Mouse (Mus musculus): ENCODE measurements around the gene Lhb. TPM values are rescaled to one million over a fixed set of nuclear protein-coding genes. Genes with fewer than 3 reads are reported as not detected.

Gene Lhb
- not detected for total RNA-seq (2021)
- 0.84 TPM in 1 of 2 replicates, not detected in the other for polyA plus RNA-seq (2012; rRNA removed)
- long read RNA-seq: 0 reads

DNA sequence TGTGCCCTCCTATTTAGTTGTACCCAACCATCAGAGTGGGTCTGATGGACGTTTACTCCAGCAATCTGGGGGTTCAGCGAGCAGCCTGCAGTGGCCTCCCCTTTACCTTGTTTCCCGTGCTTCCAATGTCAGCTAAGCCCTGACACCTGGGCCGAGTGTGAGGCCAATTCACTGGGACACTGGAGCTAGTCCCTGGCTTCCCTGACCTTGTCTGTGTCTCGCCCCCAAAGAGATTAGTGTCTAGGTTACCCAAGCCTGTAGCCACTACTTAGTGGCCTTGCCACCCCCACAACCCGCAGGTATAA lies at the start of gene Lhb:
Gene Lhb (plus strand): TSS at position 206 of the 305 bp plus-strand sequence.
- whole genome bisulfite sequencing: 74% methylated on average over 6 of the region's 6 CpGs
- Histone ChIP-seq H3K27ac (no peak within 1 kb of the TSS), H3K4me1 (ENCODE audit: control insufficient read depth, insufficient read depth, low read length) (no peaks in the 10 kb centered on the region), H3K27me3 (ENCODE audit: control insufficient read depth, insufficient read depth, low read length) (peaks cover under 1% of the 10 kb centered on the region; the same call in 1 of the 2 replicates), H3K4me3 (no peak within 1 kb of the TSS), H3K79me2 (replicated peaks; ENCODE audit: control insufficient read depth, insufficient read depth, low read length) (no peaks in the 10 kb centered on the region), H3K9ac (ENCODE audit: low read depth, low read length) (no peak within 1 kb of the TSS), H3K36me3 (ENCODE audit: control insufficient read depth, insufficient read depth, low read length) (no peaks in the 10 kb centered on the region)
- no peak for TF ChIP-seq EP300 (IDR thresholded peaks at IDR 0.05; ENCODE audit: insufficient read depth, low read depth, low read length)
- no peak for DNase-seq
- intact Hi-C loops (cut with DNase I): no loop called here

DNA sequence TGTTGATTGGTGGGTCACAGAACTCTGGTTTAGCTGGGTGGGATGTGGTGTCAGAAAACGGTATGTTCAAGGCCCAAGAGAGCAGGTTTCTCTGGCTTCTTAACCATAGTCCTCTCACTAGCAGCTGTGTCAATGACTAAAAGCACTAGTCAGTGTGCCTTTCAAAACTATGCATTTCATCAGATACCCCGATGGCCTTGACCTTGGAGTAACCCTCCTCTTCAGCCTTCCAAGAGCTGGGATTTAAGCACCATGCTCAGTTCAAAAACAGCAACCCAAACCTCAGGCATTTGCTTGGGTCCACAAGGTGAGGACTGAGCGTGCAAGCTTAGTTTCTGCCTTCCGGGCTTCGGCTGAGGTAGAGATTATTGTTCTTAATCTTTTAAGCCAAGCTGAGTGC lies 48.2 kb upstream of the Lhb start:
- intact Hi-C loops (cut with DNase I): no loop called here

DNA sequence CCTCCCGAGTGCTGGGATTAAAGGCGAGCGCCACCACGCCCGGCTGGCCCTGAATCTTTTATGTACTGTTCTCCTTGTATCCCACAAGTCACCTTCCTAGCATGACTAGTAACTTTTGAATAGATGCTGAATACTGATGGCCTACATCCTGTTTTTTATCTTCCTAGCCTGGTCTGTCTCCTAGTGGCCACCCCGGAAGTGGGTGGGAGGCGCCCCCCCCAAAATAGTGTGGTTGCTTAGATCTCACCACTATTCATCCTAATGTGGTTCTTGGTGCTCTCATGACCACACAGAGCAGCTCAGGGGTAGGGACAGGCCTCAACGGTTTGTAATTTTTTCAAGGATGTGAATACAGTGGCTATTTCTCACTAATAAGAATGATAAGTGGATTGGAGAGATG lies 46.0 kb upstream of the Lhb start:
- Histone ChIP-seq H3K9ac (ENCODE audit: low read depth, low read length) (no peak overlapping the region), H3K27me3 (ENCODE audit: control insufficient read depth, insufficient read depth, low read length) (no peaks in the 10 kb centered on the region; the same call in 1 of the 2 replicates), H3K36me3 (ENCODE audit: control insufficient read depth, insufficient read depth, low read length) (no peaks in the 10 kb centered on the region), H3K4me3 (no peak overlapping the region), H3K4me1 (ENCODE audit: control insufficient read depth, insufficient read depth, low read length) (peaks cover 1% of the 10 kb centered on the region; the same call in 1 of the 2 replicates), H3K27ac (no peak overlapping the region), H3K79me2 (replicated peaks; ENCODE audit: control insufficient read depth, insufficient read depth, low read length) (no peaks in the 10 kb centered on the region)
- no peak for DNase-seq
- TF ChIP-seq POLR2A (IDR thresholded peaks at IDR 0.05; ENCODE audit: insufficient read depth, low read depth, low read length): no peak
- no peak for TF ChIP-seq CTCF (IDR thresholded peaks at IDR 0.05)
- TF ChIP-seq EP300 (IDR thresholded peaks at IDR 0.05; ENCODE audit: insufficient read depth, low read depth, low read length): no peak
- WGBS: 87% methylated on average over 8 of the region's 8 CpGs
- intact Hi-C loops (cut with DNase I): no loop called here

More for the DNA sequence above, 48.2 kb upstream of the Lhb start:
- H3K27ac ChIP-seq: no peak overlapping the region
- no peak for DNase-seq
- no peak overlapping the region for H3K4me3 ChIP-seq
- TF ChIP-seq CTCF (IDR thresholded peaks at IDR 0.05) (no peak), EP300 (IDR thresholded peaks at IDR 0.05; ENCODE audit: insufficient read depth, low read depth, low read length) (no peak)
- H3K79me2 ChIP-seq (replicated peaks; ENCODE audit: control insufficient read depth, insufficient read depth, low read length): no peaks in the 10 kb centered on the region
- no peaks in the 10 kb centered on the region; the same call in 1 of the 2 replicates for H3K27me3 ChIP-seq (ENCODE audit: control insufficient read depth, insufficient read depth, low read length)
- H3K36me3 ChIP-seq (ENCODE audit: control insufficient read depth, insufficient read depth, low read length): no peaks in the 10 kb centered on the region
- no peak overlapping the region for H3K9ac ChIP-seq (ENCODE audit: low read depth, low read length)
- WGBS: 75% methylated on average over 5 of the region's 5 CpGs
- H3K4me1 ChIP-seq (ENCODE audit: control insufficient read depth, insufficient read depth, low read length): peaks cover 1% of the 10 kb centered on the region; the same call in 1 of the 2 replicates

DNA sequence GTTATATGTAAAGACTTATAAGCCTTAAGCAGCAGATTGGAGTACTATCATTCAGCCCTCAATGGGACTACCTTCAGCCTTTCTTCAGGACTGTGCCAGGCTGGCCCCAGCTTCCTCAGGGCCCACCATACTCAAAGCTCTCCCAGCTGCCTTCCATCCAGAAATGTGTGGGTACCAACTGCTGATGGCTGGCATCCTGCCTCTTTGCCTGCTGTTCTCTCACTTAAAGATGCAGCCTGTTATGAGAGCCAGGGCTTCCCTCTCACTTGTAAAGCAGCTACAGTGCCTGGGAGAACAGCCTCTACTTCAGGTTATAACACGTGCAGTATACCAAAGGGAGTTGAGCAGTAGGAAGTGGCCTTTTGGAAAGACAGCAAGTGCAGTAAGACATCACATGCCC lies 44.6 kb upstream of the Lhb start:
- 73% methylated on average over 1 of the region's 1 CpGs for WGBS
- intact Hi-C loops (cut with DNase I): no loop called here
- H3K27ac ChIP-seq: no peak overlapping the region
- H3K9ac ChIP-seq (ENCODE audit: low read depth, low read length): no peak overlapping the region
- H3K4me3 ChIP-seq: no peak overlapping the region
- no peaks in the 10 kb centered on the region for H3K4me1 ChIP-seq (ENCODE audit: control insufficient read depth, insufficient read depth, low read length)
- no peaks in the 10 kb centered on the region for H3K36me3 ChIP-seq (ENCODE audit: control insufficient read depth, insufficient read depth, low read length)
- no peak for DNase-seq
- H3K27me3 ChIP-seq (ENCODE audit: control insufficient read depth, insufficient read depth, low read length): no peaks in the 10 kb centered on the region
- TF ChIP-seq POLR2A (IDR thresholded peaks at IDR 0.05; ENCODE audit: insufficient read depth, low read depth, low read length): no peak
- no peaks in the 10 kb centered on the region for H3K79me2 ChIP-seq (replicated peaks; ENCODE audit: control insufficient read depth, insufficient read depth, low read length)

DNA sequence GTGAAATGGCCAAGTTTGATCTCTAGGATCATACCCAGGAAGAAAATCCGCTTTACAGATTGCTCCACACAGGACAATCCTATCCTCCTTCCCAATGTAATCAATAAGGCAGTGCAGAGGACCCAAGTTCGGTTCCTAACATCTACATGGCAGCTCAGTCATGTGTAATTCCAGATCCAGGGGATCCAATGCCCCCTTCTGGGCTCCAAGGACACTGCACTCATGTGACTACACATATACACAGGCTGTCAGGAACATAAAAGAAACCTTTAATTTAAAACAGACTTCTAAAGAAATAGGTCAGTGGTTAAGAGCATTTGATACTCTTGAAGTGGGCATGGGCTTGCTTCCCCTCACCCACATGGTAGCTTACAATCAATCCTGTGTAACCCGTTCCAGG lies 34.5 kb upstream of the Lhb start:
- TF ChIP-seq EP300 (IDR thresholded peaks at IDR 0.05; ENCODE audit: insufficient read depth, low read depth, low read length) (no peak), CTCF (IDR thresholded peaks at IDR 0.05) (peak; percentile 30; the same call in 1 of the 2 replicates)
- 95% methylated on average over 3 of the region's 3 CpGs for WGBS
- Histone ChIP-seq H3K36me3 (ENCODE audit: control insufficient read depth, insufficient read depth, low read length) (peaks cover 29% of the 10 kb centered on the region), H3K27me3 (ENCODE audit: control insufficient read depth, insufficient read depth, low read length) (no peaks in the 10 kb centered on the region), H3K27ac (no peak overlapping the region), H3K4me1 (ENCODE audit: control insufficient read depth, insufficient read depth, low read length) (no peaks in the 10 kb centered on the region), H3K9ac (ENCODE audit: low read depth, low read length) (no peak overlapping the region), H3K4me3 (no peak overlapping the region), H3K79me2 (replicated peaks; ENCODE audit: control insufficient read depth, insufficient read depth, low read length) (no peaks in the 10 kb centered on the region)
- intact Hi-C loops (cut with DNase I): no loop called here
- DNase-seq: no peak

DNA sequence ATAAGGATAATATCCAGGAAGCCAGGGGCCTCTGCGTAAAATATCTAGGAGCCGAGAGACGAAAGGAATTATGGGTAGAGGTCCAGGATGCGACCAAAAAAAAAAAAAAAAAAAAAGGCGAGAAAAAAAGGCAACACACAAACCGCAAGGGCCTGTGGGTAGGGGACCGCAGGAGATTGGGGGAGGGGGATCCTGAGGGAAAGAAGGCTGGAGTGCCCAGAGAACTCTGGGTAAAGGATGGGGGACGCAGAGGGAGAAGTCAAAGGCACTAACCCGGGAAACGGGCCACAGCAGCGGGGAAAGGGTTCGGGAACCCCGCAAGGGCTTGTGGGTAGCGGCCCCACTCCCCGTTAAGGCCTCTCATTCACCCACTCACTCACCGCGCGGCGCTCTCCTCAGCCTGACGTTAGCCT lies 25.5 kb upstream of the Lhb start:
- Histone ChIP-seq H3K27ac (peak overlapping the region; percentile 94), H3K27me3 (ENCODE audit: control insufficient read depth, insufficient read depth, low read length) (no peaks in the 10 kb centered on the region), H3K4me1 (ENCODE audit: control insufficient read depth, insufficient read depth, low read length) (peaks cover 7% of the 10 kb centered on the region), H3K9ac (ENCODE audit: low read depth, low read length) (peak overlapping the region; percentile 74), H3K4me3 (peak overlapping the region; percentile 88), H3K36me3 (ENCODE audit: control insufficient read depth, insufficient read depth, low read length) (peaks cover 21% of the 10 kb centered on the region), H3K79me2 (replicated peaks; ENCODE audit: control insufficient read depth, insufficient read depth, low read length) (peaks cover 8% of the 10 kb centered on the region)
- 0% methylated on average over 19 of the region's 20 CpGs for WGBS
- TF ChIP-seq POLR2A (IDR thresholded peaks at IDR 0.05; ENCODE audit: insufficient read depth, low read depth, low read length) (no peak), CTCF (IDR thresholded peaks at IDR 0.05) (no peak), EP300 (IDR thresholded peaks at IDR 0.05; ENCODE audit: insufficient read depth, low read depth, low read length) (no peak)
- intact Hi-C loops (cut with DNase I): loop anchor here (5.0 kb wide), 1 partner anchor 93 kb away; no protein-coding TSS in a partner anchor
- DNase-seq: no peak
